Mouse (Mus musculus) spleen, postnatal 10 days (tissue): ENCODE measurements around the gene Odaph.
A peak's percentile ranks its signal among the peaks of the same experiment; 100 is the strongest.

Experiments
- DNase-seq, 2 experiments: peaks; one replicate each; pipeline ENCODE4 v3.0.0; 2021 to 2022; ENCODE audit warnings: low spot score in 2 of 2

The Odaph gene

DNA sequence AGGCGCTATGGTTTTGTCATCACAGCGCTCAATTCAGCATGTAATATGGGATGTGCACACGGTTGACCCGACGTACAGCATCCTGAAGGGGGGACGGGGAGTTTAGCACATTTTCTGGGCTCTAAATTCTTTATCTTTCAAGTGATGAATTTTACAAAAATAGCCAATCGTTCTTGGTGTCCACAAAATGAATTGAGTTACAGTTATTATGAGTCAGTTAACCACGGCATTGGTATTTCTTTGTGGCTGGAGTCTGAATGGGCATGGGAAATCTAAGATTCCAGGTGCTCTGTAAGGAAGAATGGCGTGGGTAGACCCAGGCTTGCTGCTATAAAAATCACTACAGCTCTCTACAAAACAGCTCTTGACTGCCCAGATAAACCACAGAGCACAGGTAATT is 2.0 kb downstream of the Odaph start:
- no peak for DNase-seq

DNA sequence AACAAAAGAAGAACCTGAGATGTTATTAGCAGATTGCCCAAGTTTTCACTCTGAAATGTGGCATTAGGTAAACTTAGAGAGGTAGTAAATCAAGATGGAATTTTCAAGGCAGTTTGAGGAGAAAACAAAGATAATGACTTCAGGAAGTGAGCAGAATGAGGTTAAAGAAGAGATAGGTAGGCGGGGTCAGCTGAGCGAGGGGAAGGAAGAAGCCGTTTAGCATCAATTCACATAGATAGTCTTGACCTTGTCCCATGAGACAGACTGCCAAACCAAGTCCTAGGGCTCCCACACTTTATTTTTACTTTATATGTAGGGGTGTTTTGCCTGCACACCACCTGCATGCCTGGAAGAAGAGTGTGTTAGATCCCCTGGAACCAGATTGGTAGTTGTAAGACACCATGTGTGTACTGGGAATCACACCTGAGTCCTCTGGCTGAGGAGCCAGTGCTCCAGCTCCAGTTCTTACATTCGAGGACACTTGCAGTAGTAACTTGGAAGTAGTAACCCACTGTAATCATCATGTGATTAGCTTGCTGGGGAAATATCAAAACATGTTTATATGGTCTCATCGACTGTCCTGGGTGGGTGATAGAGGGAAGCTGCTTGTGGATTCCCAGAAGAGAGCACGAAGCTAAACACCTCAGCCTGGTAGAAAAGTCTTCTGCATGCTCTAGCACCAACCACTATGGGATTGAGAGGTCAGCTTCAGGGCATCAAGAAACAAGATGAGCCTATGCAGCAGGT is 4.1 kb downstream of the Odaph start:
- DNase-seq: peak in 1 of 2 experiments; percentile 27

DNA sequence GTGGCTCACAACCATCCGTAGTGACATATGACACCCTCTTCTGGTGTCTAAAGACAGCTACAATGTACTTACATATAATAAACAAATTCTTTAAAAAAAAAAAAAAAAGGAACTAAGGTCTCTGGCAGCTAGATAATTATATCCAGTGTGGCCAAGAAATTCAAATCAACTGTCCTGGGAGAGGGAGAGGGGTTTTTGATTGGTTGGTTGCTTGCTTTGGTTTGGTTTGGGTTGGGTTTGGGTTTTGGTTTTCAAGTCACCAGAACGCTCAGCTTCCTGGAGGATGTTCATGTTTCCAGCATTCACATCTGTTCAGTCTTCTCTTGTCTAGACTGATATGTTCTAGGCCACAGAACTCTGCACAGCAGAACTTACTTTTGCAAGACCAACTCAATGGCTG is 5.8 kb downstream of the Odaph start:
- no peak for DNase-seq

DNA sequence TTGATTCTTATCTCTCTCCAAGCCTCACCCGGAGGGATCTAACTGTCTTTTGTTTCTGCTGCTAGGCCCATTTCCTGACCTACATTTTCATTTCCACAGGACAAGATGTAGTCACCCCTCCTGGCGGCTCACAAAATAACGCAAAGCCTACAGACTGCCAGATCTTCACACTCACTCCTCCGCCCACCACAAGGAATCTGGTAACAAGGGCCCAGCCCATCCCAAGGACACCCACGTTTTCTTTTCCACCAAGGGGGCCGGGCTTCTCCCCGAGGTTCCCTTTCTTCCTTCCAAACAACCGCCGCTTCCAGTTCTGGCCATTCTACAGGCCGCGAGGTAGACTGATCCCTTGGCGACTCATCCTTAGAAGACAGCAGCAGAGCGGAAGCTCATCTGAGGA is 7.3 kb downstream of the Odaph start:
- no peak for DNase-seq

DNA sequence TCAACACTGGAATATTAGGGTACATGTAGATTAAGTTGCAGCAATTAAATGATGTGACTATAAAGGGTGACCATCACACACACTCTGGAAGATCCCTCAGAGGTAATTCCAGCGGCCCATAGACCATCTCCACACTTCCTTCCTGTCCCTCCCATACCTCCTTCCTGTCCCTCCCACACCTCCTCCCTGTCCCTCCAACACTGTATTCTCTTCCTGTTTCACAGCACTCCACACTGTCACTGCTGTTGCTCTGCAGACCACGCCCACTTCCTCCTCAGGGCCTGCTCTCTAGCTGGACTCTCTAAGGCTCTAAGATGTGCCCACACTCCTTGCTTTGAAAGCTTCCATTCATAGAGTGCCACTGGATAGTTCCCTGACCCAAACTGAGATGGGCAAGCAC is 13.5 kb downstream of the Odaph start:
- peak in 1 of 2 experiments; percentile 58 for DNase-seq

DNA sequence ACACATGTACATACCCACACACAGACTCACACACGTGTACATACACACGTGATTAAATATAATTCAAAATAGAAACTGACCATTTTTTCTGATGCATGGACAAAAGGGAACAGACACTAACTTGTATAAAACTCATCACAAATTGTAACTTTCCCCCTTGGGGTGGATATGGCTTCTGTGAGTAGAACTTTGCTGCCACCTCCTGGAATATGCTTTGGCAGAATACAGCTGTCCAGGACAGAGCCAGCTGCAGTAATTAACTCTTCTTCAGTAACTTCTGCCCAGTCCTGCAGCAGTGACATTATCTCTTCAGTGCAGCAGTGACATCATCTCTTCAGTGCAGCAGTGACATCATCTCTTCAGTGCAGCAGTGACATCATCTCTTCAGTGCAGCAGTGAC is 15.7 kb downstream of the Odaph start:
- DNase-seq: peak in 1 of 2 experiments; percentile 51

DNA sequence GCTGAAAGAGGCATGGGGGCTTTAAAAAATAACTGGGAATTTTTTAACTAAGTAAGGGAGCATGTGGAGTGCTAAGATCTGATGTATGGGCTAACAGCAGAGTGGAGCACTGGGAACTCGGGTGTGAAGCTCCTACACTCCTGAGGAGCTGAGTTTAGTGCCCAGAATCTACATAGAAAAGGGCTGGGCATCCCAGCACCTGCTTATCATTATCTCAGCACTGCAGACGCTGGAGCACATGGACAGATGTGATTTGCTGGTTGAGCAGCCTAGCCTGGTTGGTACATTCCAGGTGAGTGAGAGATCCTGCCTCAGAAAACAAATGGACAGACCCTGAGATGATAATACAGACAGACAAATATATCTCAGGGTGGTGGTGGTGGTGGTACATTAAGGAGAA is 22.6 kb downstream of the Odaph start:
- DNase-seq: no peak

DNA sequence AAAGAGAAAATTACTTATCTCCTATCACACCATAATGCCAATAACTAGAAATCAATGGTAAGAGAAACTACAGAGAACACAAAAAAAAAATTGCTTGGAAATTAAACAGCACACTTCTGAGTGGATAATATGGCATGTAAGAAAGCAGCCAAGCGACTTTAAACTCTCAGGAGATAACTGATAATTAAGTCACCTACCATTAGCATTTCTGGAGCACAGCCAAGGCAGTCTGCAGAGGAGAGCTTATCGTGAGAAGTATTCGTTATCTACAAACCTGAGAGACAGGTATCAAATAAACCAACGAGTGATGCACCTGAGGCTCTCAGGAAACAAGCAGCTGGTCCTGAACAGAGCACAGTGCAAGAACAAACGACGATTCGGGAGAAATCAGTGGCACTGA is 24.5 kb downstream of the Odaph start:
- DNase-seq: no peak

DNA sequence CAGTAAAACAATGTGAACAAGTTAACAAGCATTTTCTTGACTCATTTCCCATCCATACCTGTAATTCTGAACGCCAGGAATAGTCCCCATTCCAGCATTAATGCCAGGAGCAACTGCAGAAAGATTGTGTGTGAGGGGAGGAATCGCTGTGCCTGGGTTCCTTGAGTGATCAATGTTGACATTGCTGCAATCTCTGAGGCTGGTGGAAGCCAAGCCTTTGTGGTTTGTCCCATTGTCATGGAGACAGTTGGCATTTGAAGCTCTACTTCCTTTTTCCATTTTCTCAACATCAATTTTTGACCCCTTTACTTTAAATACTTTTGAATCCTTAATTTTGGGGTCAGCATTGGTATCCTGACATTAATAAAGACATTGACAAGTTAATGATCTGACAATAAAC is 32.7 kb downstream of the Odaph start:
- no peak for DNase-seq

DNA sequence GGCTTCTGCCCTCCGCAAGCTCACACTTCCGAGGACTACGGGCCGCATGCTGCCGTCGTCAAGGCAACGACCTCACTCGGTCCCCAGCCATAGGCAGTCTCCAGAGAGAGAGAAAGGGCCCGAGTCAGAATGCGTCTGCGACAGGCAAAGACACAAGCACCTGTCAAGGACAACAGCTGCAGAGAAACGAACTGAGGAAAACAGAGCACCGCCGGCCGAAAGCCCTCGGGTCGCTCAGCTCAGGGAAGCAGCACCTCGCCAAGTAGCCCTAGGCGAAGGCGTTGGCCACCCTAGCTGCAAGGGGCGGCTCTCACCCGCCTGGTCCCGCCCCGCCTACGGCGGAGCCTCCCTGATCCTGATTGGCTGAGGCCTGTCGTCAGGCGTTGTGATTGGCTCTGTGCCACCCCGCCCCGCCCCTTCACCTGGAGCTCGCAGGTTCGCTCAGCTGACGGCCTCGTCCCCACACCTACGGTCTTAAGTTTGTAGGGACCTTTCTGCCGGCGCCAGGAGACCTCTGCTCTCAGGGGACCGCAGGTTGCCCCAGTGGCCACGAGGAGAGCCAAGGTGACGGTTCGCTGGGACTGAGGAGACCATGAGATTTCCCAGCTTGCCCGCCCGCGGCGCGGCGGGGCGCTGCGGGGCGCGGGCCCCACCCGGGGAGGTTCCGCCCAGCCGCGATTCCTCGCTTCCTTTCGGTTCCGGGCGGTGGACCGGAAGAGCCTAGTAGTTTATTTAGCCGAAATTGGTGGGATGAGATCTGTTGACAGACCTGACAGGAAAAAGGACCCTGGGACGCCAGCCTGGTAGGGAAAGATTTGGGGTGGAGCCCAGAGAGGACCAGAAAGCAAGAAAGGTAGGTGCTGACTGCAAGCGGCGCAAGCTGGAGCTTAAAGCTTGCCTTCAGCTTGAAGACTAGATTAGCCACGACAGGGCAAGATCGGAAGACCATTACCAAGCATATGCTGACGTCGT is 55.4 kb downstream of the Odaph start:
- peak; percentile 95 to 98 for DNase-seq

DNA sequence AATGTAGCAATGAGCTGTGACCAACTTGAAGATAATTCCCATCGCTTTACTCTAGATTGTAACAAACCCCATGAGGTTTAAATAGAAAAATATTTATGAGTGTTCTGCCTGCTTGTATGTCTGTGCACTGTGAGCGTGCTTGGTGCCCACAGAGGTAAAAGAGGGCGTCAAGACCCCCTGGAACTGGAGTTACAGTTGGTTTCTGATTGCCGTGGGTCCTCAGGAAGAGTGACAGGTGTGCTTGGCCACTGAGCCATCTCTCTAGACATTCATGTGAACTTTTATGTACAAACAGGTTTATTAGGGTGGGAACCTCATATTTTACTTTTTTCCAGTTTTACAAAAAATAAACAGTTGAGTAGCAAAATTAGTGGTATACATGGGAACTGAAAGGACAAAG is 56.5 kb downstream of the Odaph start, which contains the start of gene Cdkl2:
Cdkl2 (minus strand) TSS at position 101 of the 400 bp plus-strand sequence.
- DNase-seq: no peak
